Mouse (Mus musculus): Measurements from ENCODE around the gene Ackr3. TPM values are rescaled to one million over a fixed set of nuclear protein-coding genes. Genes with fewer than 3 reads are reported as not detected.

Ackr3 gene
- polyA plus RNA-seq, 1 experiment, result not detected

DNA sequence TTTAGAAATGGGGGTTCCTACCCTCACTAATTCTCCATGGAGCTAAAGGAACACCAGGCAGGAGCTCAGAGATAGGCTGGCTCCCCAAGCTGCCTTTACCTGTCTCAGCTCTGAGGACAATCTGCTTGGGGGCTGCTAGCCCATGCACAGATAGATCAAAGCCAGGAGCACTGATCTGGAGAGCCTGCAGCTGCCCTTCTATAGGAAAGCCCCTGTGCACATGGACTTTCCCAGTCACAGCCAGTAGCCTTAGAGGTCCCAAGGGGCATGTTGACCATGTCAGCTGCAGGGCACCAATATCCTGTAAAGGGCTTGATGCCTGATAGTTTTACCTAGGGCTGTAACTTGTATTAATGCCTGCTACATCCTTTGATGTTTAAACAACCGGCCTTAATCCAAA, 12.6 kb downstream of the Ackr3 start:
- Histone ChIP-seq H3K4me1 (ENCODE audit: control insufficient read depth, insufficient read depth, low read length) (peaks cover 12% of the 10 kb centered on the region), H3K27ac (ENCODE audit: insufficient read depth, low read depth, low read length) (no peak overlapping the region), H3K4me3 (ENCODE audit: insufficient read depth, low read depth, low read length) (no peak overlapping the region)
- no peak for TF ChIP-seq CTCF (IDR thresholded peaks at IDR 0.05; ENCODE audit: insufficient read depth, low read depth, low read length)
- no peak for TF ChIP-seq POLR2A (IDR thresholded peaks at IDR 0.05; ENCODE audit: insufficient read depth, low read depth, low read length)
- 75% methylated on average over 1 of the region's 1 CpGs for WGBS

DNA sequence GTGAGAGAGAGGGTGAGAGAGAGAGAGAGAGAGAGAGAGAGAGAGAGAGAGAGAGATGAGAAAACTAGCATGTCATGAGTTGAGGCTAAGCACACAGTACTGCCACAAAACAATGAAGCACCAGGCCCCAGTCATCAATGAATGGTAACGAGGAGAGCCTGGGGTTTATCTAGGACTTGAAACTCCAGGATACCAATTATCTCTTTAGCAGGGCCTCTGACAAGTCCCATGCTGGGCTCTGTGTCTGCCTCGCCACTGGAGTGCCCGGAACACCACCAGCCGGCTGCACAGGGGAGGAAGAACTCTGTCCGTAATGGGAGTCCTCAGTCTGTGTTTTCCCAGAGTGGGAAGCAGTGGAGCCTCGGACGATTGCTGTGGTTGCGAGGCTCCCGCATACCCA, 16.5 kb downstream of the Ackr3 start:
- no peak overlapping the region for H3K4me3 ChIP-seq (ENCODE audit: insufficient read depth, low read depth, low read length)
- 29% methylated on average over 9 of the region's 9 CpGs for WGBS
- H3K27ac ChIP-seq (ENCODE audit: insufficient read depth, low read depth, low read length), result no peak overlapping the region

DNA sequence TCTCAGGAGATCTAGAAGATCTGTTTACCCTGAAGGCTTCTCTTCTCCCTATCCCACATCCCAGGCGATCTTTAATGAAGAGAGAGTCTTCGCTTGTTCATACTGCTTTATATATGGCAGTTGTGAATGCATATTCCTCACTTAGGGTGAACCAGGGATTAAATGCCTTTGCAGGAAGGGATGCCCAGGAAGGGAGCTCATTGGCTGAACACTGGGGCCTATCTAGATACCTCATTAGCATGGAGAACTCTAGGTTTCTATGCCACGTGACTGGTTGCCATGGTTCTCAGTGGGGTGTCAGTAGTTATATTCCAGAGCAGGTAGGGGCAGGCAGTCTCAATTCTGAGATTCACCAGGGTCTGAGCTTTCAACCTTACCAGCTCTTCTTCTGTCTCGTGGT, 17.1 kb downstream of the Ackr3 start:
- peaks cover 26% of the 10 kb centered on the region for H3K4me1 ChIP-seq (ENCODE audit: control insufficient read depth, insufficient read depth, low read length)
- H3K4me3 ChIP-seq (ENCODE audit: insufficient read depth, low read depth, low read length), result no peak overlapping the region
- 85% methylated on average over 4 of the region's 4 CpGs for WGBS
- TF ChIP-seq CTCF (IDR thresholded peaks at IDR 0.05; ENCODE audit: insufficient read depth, low read depth, low read length) (no peak), POLR2A (IDR thresholded peaks at IDR 0.05; ENCODE audit: insufficient read depth, low read depth, low read length) (no peak)
- no peak overlapping the region for H3K27ac ChIP-seq (ENCODE audit: insufficient read depth, low read depth, low read length)

More for the DNA sequence above, 16.5 kb downstream of the Ackr3 start:
- TF ChIP-seq CTCF (IDR thresholded peaks at IDR 0.05; ENCODE audit: insufficient read depth, low read depth, low read length) (no peak), POLR2A (IDR thresholded peaks at IDR 0.05; ENCODE audit: insufficient read depth, low read depth, low read length) (no peak)
- peaks cover 26% of the 10 kb centered on the region for H3K4me1 ChIP-seq (ENCODE audit: control insufficient read depth, insufficient read depth, low read length)

GRCm38 (mm10) chr1:90221811-90222361, 18.1 kb downstream of the Ackr3 start:
- TF ChIP-seq POLR2A (IDR thresholded peaks at IDR 0.05; ENCODE audit: insufficient read depth, low read depth, low read length) (no peak), CTCF (IDR thresholded peaks at IDR 0.05; ENCODE audit: insufficient read depth, low read depth, low read length) (no peak)
- WGBS, result 38% methylated on average over 18 of the region's 18 CpGs
- peaks cover 26% of the 10 kb centered on the region for H3K4me1 ChIP-seq (ENCODE audit: control insufficient read depth, insufficient read depth, low read length)
- H3K4me3 ChIP-seq (ENCODE audit: insufficient read depth, low read depth, low read length), result no peak overlapping the region
- H3K27ac ChIP-seq (ENCODE audit: insufficient read depth, low read depth, low read length), result no peak overlapping the region

- TF ChIP-seq CTCF (IDR thresholded peaks at IDR 0.05; ENCODE audit: insufficient read depth, low read depth, low read length) (no peak), POLR2A (IDR thresholded peaks at IDR 0.05; ENCODE audit: insufficient read depth, low read depth, low read length) (no peak)
- H3K4me1 ChIP-seq (ENCODE audit: control insufficient read depth, insufficient read depth, low read length), result peaks cover 26% of the 10 kb centered on the region
- WGBS, result 55% methylated on average over 17 of the region's 17 CpGs
- no peak overlapping the region for H3K27ac ChIP-seq (ENCODE audit: insufficient read depth, low read depth, low read length)
- no peak overlapping the region for H3K4me3 ChIP-seq (ENCODE audit: insufficient read depth, low read depth, low read length)
These were observed 18.7 kb downstream of the Ackr3 start for GRCm38 (mm10) chr1:90222427-90222901.

GRCm38 (mm10) chr1:90223006-90223405, 19.2 kb downstream of the Ackr3 start:
- TF ChIP-seq POLR2A (IDR thresholded peaks at IDR 0.05; ENCODE audit: insufficient read depth, low read depth, low read length) (no peak), CTCF (IDR thresholded peaks at IDR 0.05; ENCODE audit: insufficient read depth, low read depth, low read length) (no peak)
- H3K4me3 ChIP-seq (ENCODE audit: insufficient read depth, low read depth, low read length), result no peak overlapping the region
- no peak overlapping the region for H3K27ac ChIP-seq (ENCODE audit: insufficient read depth, low read depth, low read length)
- 81% methylated on average over 2 of the region's 2 CpGs for WGBS
- H3K4me1 ChIP-seq (ENCODE audit: control insufficient read depth, insufficient read depth, low read length), result peaks cover 26% of the 10 kb centered on the region

GRCm38 (mm10) chr1:90225603-90226254, 21.9 kb downstream of the Ackr3 start:
- no peak for TF ChIP-seq CTCF (IDR thresholded peaks at IDR 0.05; ENCODE audit: insufficient read depth, low read depth, low read length)
- TF ChIP-seq POLR2A (IDR thresholded peaks at IDR 0.05; ENCODE audit: insufficient read depth, low read depth, low read length), result no peak
- H3K27ac ChIP-seq (ENCODE audit: insufficient read depth, low read depth, low read length), result no peak overlapping the region
- peaks cover 20% of the 10 kb centered on the region for H3K4me1 ChIP-seq (ENCODE audit: control insufficient read depth, insufficient read depth, low read length)
- no peak overlapping the region for H3K4me3 ChIP-seq (ENCODE audit: insufficient read depth, low read depth, low read length)
- WGBS, result 80% methylated on average over 9 of the region's 9 CpGs

DNA sequence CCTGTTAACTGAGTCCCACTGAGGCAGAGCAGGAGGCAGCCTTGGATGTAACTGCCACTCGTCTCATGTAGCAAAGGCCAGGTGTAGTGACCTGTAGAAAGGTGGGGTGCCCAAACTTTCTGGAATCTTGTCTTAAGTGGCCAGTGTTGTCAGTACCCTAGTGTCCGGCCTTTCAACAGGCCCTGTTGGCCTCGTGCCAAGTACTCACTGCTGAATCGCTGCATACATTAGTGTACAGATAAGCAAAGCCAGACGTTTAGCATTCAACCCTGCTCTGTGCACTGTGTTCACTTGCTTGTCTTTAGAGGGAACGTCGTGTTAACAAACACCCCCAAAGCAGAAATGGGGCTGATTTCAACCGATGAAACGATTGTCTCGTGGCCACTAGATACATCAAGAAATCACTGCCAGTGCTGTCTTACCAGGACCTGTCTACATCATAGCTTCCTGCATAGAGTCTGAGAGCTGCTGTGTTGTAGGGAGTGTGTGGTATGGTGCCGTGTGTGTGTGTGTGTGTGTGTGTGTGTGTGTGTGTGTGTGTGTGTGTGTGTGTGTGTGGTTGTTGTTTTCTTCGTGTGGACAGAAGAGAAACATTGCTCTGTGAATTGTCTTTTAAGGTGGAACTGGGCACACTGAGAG, 24.0 kb downstream of the Ackr3 start:
- Histone ChIP-seq H3K4me3 (ENCODE audit: insufficient read depth, low read depth, low read length) (no peak overlapping the region), H3K27ac (ENCODE audit: insufficient read depth, low read depth, low read length) (no peak overlapping the region), H3K4me1 (ENCODE audit: control insufficient read depth, insufficient read depth, low read length) (0 out of 2 replicates have a peak, but pooled peaks cover 3% of the 10 kb centered on the region)
- TF ChIP-seq CTCF (IDR thresholded peaks at IDR 0.05; ENCODE audit: insufficient read depth, low read depth, low read length) (no peak), POLR2A (IDR thresholded peaks at IDR 0.05; ENCODE audit: insufficient read depth, low read depth, low read length) (no peak)
- 37% methylated on average over 12 of the region's 12 CpGs for WGBS

- Histone ChIP-seq H3K4me1 (ENCODE audit: control insufficient read depth, insufficient read depth, low read length) (0 out of 2 replicates have a peak, but pooled peaks cover 3% of the 10 kb centered on the region), H3K4me3 (ENCODE audit: insufficient read depth, low read depth, low read length) (no peak overlapping the region), H3K27ac (ENCODE audit: insufficient read depth, low read depth, low read length) (no peak overlapping the region)
- TF ChIP-seq POLR2A (IDR thresholded peaks at IDR 0.05; ENCODE audit: insufficient read depth, low read depth, low read length) (no peak), CTCF (IDR thresholded peaks at IDR 0.05; ENCODE audit: insufficient read depth, low read depth, low read length) (no peak)
- 62% methylated on average over 9 of the region's 9 CpGs for WGBS
These were observed 24.5 kb downstream of the Ackr3 start for GRCm38 (mm10) chr1:90228323-90228697.
